Mouse (Mus musculus) natural killer cell, adult 2 months (primary cell): ENCODE results near the gene Olfr1393.
"Not testable (repeated sequence)": the region's sequence is repeated elsewhere in the genome, so short reads cannot be mapped to it uniquely, and the experiment has no call there.

Experiments used
- DNase-seq, 2 experiments: peaks; one replicate each; pipeline ENCODE4 v3.0.0; 2022; ENCODE audit warnings: low spot score in 2 of 2

Olfr1393 gene

GRCm38 (mm10) chr11:49292777-49293176 is 14.7 kb downstream of the Olfr1393 start:
- DNase-seq, result no peak

DNA sequence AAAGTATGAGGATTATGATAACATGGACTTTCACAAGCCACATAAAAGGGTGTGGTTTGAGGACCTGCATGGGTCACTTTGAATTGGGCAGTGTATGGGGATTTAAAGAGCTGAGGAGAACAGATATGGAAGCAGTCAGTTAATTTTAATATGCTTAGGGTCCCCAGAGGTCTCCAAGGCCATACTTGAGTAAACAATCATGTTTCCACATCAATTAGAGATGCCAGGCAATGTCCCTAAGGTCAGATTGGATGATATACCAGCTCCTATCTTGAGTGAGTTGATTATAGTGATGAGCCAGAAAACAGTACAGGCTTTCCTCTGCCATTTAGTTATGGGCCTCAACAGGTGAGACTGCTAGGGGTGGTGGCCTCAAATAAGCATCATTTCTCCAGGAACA is 26.3 kb downstream of the Olfr1393 start, which contains the start of gene Olfr10:
Gene Olfr10 (plus strand): TSS at position 301 of the 400 bp plus-strand sequence.
- DNase-seq, result no peak

GRCm38 (mm10) chr11:49308547-49308946 is 30.4 kb downstream of the Olfr1393 start:
- DNase-seq, result not testable (repeated sequence)

DNA sequence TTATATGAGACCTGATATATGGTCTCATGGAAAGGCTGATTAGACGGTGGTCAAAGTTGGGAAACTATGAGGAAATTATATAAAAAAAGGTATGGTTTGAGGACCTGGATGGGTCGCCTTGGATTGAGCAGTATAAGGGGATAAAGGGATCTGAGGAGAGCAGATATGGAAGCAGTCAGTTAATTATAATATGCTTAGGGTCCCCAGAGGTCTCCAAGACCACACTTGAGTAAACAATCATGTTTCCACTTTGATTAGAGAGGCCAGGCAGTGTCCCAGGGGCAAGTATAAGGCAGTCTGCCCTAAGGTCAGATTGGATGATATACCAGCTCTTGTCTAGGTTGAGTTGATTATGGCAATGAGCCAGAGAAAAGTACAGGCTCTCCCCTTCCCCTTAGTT is 44.3 kb downstream of the Olfr1393 start, which contains the start of gene Olfr1391:
Gene Olfr1391 (plus strand): TSS at position 301 of the 400 bp plus-strand sequence.
- no peak for DNase-seq

- DNase-seq, result no peak
Observed at GRCm38 (mm10) chr11:49326726-49327125, 48.6 kb downstream of the Olfr1393 start.

DNA sequence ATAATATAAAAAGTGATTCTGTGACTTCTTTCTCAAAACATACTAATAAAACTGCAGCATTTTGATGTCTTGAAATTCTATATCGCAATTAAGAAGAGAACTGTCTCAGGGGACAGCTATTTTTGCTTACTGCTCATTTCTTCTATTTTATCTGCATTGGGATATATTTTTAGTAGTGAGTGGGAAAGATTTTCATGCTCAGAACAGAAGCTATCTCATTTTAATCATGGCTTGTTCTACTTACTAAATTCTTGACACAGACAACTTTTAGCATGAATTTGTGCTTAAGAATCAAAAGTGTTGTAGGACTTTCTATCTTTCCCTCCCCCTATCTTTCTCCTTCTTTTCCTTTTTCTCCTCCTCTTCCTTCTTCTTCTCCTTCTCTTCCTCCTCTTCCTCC is 51.6 kb downstream of the Olfr1393 start:
- no peak for DNase-seq
